Mouse (Mus musculus) stomach, embryonic 14.5 days (tissue): Measurements from ENCODE around the gene Scyl1. TPM values are rescaled to one million over a fixed set of nuclear protein-coding genes. Genes with fewer than 3 reads are reported as not detected.
A peak's percentile ranks its signal among the peaks of the same experiment; 100 is the strongest.

ENCODE experiments used
- ATAC-seq: fragments of 200-750 bp; cut with Nextera tagmentation; 2 replicates; pipeline ENCODE4 v1.8.0; 2017; ENCODE audit warnings: low read depth, moderate TSS enrichment; ENCODE audit not compliant: insufficient number of reproducible peaks, insufficient read depth, low FRiP score
- H3K27ac ChIP-seq: fragments of 300-500 bp; sonication (generic); 2 replicates; pipeline ENCODE4 v1.5.1; 2014; ENCODE audit warnings: mild to moderate bottlenecking, low read length, moderate library complexity, mixed read lengths
- H3K27me3 ChIP-seq: fragments of 300-500 bp; sonication (generic); 2 replicates; pipeline ENCODE4 v1.6.1; 2014; ENCODE audit warnings: low read length, control low read depth, mixed read lengths; ENCODE audit not compliant: control insufficient read depth, insufficient read depth
- H3K36me3 ChIP-seq: fragments of 300-500 bp; sonication (generic); 2 replicates; pipeline ENCODE4 v1.6.1; 2014; ENCODE audit warnings: mild to moderate bottlenecking, control low read depth, low read length, moderate library complexity, mixed read lengths; ENCODE audit not compliant: control insufficient read depth, insufficient read depth
- H3K4me1 ChIP-seq: fragments of 300-500 bp; sonication (generic); 2 replicates; pipeline ENCODE4 v1.6.1; 2014; ENCODE audit warnings: low read length, control low read depth, mixed read lengths; ENCODE audit not compliant: control insufficient read depth, insufficient read depth
- H3K4me2 ChIP-seq: fragments of 300-500 bp; sonication (generic); replicated peaks from 2 replicates; pipeline ENCODE4 v1.6.1; 2014; ENCODE audit warnings: low read depth, low read length, control low read depth
- H3K4me3 ChIP-seq: fragments of 300-500 bp; sonication (generic); 2 replicates; pipeline ENCODE4 v1.5.1; 2014; ENCODE audit warnings: low read depth, low read length, control low read depth
- H3K9ac ChIP-seq: fragments of 300-500 bp; sonication (generic); replicated peaks from 2 replicates; pipeline ENCODE4 v1.6.1; 2014; ENCODE audit warnings: low read depth, mild to moderate bottlenecking, control low read depth, low read length, moderate library complexity, mixed read lengths
- H3K9me3 ChIP-seq: fragments of 300-500 bp; sonication (generic); 2 replicates; pipeline ENCODE4 v1.6.1; 2016; ENCODE audit warnings: low read depth, low read length, control low read depth; ENCODE audit not compliant: control insufficient read depth
- WGBS: fragments of 180-500 bp; shearing (Covaris S2); extraction: QIAGEN DNeasy Blood & Tissue Kit; methylation state at CpG from one replicate; pipeline ENCODE4 v1.1.7; 2014; 5-methylcytosine and 5-hydroxymethylcytosine counted together
- polyA plus RNA-seq: library from polyadenylated mRNA; unstranded; fragments of >200 nt; fragmentation: Nextera tagmentation; extraction: Ambion mirVana; gene quantifications from 2 replicates; pipeline ENCODE4 v1.2.1, GENCODE M21; 2014

Scyl1 gene
- polyA plus RNA-seq, 1 experiment from 2014 or later: 67.6 TPM

DNA sequence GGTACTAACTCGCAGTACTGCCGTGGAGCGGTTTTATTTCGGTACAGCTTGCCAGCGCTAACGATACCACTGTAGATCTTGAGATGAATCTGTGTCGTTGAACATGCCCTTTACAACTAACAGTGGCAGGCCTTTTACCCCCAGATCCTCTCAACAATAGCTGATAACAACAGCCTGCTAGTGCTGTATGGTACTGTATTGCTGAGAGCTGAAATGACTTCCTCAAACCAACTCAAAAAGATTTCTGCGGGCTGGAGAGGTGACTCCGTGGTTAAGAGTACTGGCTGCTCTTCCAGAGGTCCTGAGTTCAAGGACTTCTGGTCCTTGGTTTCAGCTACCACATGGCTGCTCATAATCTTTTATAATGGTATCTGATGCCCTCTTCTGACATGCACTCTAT is 36.9 kb downstream of the Scyl1 start:
- no peak overlapping the region for H3K4me3 ChIP-seq
- WGBS: 81% methylated on average over 9 of the region's 9 CpGs

DNA sequence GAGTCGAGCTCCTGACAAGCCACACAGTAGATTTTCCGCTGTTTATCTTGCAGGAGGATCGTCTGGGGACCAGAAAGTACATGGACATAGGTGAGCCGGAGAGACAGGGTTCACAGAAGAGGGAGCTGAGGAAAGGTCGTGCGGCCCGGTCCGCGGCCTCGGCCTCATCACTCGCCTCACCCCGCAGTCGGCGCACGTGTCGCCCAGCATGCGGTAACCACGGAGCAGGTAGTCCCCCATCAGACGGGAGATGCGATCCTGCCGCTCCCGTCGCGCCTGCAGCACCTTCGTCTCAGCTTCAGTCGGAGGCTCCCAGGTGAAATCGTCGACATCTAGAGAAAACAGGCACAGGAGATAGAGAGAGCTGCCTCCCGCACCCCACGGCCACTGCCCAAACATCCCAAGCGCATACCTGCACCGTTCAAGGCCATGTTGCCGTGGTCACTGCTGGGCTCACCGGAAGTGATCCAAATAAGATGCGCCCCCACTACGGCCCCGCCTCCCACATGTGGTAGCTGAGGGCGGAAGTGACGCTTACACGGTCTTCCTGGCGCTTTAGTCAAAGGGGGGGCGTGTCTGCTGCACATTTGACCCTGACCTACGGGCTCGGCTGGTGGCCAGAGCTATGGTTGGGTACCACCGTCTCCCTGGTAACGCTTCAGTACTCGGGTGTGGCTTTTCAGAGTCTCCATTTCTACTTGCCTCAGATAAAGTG is 39.8 kb downstream of the Scyl1 start:
- peak; percentile 87 for ATAC-seq
- Histone ChIP-seq H3K36me3 (no peaks in the 10 kb centered on the region; the same call in 1 of the 2 replicates), H3K4me3 (peak overlapping the region; percentile 47), H3K4me2 (peak overlapping the region; percentile 99), H3K27ac (peak overlapping the region; percentile 15; the same call in 1 of the 2 replicates), H3K4me1 (peaks cover 36% of the 10 kb centered on the region), H3K27me3 (no peaks in the 10 kb centered on the region), H3K9ac (peak overlapping the region; percentile 26), H3K9me3 (no peaks in the 10 kb centered on the region)
- under 1% methylated on average over 47 of the region's 47 CpGs for WGBS

More for the DNA sequence above, 36.9 kb downstream of the Scyl1 start:
- peaks cover 14% of the 10 kb centered on the region; the same call in 1 of the 2 replicates for H3K4me1 ChIP-seq
- no peak for ATAC-seq
- H3K36me3 ChIP-seq: no peaks in the 10 kb centered on the region; the same call in 1 of the 2 replicates
- no peaks in the 10 kb centered on the region for H3K27me3 ChIP-seq
- H3K27ac ChIP-seq: no peak overlapping the region
- no peak overlapping the region for H3K4me2 ChIP-seq
- H3K9me3 ChIP-seq: no peaks in the 10 kb centered on the region
- no peak overlapping the region for H3K9ac ChIP-seq

DNA sequence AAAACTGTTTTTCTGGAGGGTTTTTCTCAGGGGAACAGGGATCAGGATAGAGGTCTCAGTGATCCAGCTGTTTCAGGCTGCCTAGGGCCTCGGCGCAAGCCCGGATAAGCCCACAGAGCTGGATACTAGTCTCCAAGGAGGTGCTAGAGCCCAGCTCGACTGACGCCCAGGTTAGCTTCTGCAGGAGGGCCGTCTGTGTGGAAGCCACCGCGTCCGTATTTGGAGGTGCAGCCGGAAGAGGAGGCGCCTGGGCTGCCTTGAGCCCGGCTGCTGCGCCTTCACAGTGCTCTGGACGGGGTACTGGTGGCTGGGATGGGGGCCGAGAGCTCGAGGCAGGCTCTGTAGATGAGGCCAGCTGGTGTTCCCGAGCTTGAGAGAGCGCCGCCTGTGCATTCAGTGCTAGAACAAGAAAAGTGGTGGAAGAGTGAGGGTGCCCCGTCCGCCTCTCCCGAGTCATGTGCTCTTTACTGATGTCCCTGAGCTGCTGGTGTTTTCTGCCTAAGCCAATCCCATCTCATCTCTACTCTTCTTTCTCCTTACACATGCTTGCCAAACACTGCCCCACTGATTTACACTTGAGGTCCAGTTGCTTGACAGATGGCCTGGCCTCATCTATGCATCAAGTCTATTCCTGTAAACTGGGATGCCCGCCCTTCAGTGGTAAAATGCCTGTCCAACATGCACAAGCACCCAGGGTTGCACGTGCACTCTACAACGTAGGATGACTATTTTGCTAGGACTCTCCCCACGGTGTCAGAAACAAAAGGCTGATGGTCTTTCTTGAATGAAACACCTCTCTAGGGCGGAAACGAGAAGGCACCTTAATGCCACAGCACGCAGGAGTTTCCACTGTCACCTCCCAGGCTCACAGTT is 40.7 kb downstream of the Scyl1 start:
- no peak overlapping the region for H3K27ac ChIP-seq
- ATAC-seq: no peak
- H3K27me3 ChIP-seq: no peaks in the 10 kb centered on the region
- H3K4me1 ChIP-seq: peaks cover 37% of the 10 kb centered on the region
- H3K4me2 ChIP-seq: peak overlapping the region; percentile 99
- 73% methylated on average over 29 of the region's 29 CpGs for WGBS
- H3K4me3 ChIP-seq: peak overlapping the region; percentile 47
- peak overlapping the region; percentile 26 for H3K9ac ChIP-seq
- no peaks in the 10 kb centered on the region; the same call in 1 of the 2 replicates for H3K36me3 ChIP-seq
- no peaks in the 10 kb centered on the region for H3K9me3 ChIP-seq

DNA sequence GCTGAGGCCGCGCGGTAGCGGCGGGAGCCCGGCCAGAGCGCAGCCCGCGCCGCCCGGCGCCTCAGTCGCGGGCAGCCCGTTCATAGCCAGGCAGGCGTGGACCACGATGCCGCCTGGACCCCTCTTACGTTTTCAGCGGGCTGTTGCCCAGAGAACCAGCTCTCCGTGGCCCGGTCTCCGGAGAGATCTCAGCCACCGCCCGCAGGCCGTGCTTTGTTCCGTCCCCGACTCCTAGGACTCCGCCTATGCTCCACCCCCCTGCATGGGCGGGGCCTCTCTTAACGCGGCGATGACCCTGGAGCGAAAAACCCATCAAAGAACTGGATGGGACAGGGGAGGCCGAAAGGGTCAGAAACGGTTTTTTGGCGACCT is 41.8 kb downstream of the Scyl1 start, which contains the start of gene Fam89b:
Gene Fam89b (minus strand): TSS at position 210 of the 372 bp plus-strand sequence.
- Histone ChIP-seq H3K4me3 (peak within 1 kb of the TSS; percentile 73), H3K27me3 (no peaks in the 10 kb centered on the region), H3K4me1 (peaks cover 40% of the 10 kb centered on the region), H3K36me3 (no peaks in the 10 kb centered on the region; the same call in 1 of the 2 replicates), H3K9me3 (no peaks in the 10 kb centered on the region), H3K4me2 (peak within 1 kb of the TSS; percentile 99), H3K9ac (peak within 1 kb of the TSS; percentile 91), H3K27ac (peak within 1 kb of the TSS; percentile 82)
- peak; percentile 75 for ATAC-seq
- under 1% methylated on average over 37 of the region's 37 CpGs for WGBS

DNA sequence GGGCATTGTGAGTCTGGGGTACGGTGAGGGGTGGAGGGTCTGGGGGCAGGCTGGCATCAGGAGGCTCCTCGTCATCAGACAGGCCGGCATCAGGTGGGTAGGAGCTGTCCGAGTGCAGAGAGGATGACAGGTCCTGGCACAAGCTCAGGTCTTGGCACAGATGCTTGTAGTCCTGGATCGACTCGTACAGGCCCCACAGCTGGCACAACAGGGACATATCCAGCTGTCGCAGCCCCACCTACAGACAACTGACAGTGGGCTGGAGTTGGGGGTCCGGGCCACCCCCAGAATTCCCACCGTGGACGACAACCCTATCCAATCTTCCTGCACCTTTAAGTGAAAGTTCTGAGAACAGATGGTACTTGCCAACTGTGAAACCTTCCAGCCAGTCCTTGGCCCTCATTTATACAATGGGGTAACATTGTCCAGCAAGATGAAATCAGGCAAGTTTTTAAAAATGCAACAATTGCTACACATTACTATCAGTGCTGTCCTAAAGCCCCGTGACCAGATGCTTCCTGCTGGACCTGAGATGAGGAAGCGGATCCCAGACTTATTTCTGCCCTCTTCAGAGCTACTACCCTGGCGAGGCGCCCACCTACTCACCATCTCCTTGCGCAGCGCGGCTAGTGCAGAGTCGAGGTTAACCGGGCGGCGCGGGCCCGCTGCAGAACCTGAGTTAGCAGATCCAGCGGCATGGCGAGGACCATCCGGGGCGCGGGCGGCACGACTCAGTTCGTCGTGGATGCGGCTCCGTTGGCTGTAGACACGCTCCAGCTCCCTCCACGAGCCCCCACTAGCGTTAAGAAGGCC is 42.4 kb downstream of the Scyl1 start:
- ATAC-seq: 0 out of 2 replicates have a peak, but pooled peaks have one; percentile 1
- 8% methylated on average over 37 of the region's 37 CpGs for WGBS
- Histone ChIP-seq H3K27ac (peak overlapping the region; percentile 82), H3K27me3 (no peaks in the 10 kb centered on the region), H3K9ac (peak overlapping the region; percentile 91), H3K9me3 (no peaks in the 10 kb centered on the region), H3K4me3 (peak overlapping the region; percentile 73), H3K36me3 (peaks cover 3% of the 10 kb centered on the region; the same call in 1 of the 2 replicates), H3K4me2 (peak overlapping the region; percentile 96), H3K4me1 (peaks cover 45% of the 10 kb centered on the region)

DNA sequence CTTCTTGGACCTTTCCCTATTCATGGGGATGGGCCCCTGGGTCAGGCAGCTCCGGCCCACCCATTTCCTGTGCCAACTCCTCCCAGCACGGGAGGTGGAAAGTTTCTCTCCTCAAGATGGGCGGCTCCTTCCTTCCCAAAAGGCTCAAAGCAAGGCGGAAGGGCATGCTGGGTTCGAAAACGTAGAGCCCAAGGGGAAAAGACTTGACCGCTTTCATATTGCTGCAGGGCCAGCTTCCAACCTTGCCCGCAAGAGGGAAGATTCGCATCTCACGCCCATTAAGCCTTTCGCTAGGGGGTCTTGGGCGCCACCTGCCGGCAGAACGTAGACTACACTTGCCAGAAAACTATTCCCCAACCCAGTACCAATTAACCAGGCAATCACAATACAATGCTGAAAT is 43.5 kb downstream of the Scyl1 start:
- Histone ChIP-seq H3K27ac (peak overlapping the region; percentile 48; the same call in 1 of the 2 replicates), H3K4me2 (peak overlapping the region; percentile 96), H3K9ac (peak overlapping the region; percentile 91; the same call in 1 of the 2 replicates), H3K4me1 (peaks cover 48% of the 10 kb centered on the region), H3K4me3 (peak overlapping the region; percentile 73), H3K36me3 (peaks cover 6% of the 10 kb centered on the region; the same call in 1 of the 2 replicates), H3K27me3 (no peaks in the 10 kb centered on the region), H3K9me3 (no peaks in the 10 kb centered on the region)
- 2% methylated on average over 14 of the region's 14 CpGs for WGBS
- ATAC-seq: no peak

DNA sequence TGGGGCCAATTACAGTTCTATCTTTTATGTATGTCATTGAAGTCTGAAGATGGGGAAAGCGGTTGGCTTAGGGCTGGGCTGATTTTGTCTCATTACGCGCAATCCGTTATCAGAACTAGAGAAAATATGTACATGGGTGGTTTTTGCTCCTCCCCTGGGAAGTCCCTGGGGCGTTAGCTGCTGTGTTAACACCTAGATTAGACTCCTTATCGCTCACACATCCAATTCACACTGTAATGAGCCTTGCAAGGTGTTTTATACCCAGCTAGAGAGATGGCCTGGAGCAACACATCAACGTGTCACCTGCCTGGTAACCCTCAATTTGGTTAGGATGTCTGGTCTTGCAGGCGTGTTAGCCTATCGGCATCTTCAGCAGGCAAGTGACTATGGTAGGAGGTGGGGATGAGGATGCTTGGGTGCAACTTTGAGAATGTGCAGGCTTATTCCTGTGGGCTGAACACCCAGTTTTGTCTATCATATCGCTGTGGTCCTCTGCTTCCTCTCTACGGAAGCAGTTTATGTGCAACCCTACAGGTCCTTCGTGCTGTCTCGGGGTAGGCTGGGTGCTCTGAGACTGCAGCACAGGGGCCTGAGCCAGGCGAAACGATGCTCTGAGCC is 44.1 kb downstream of the Scyl1 start:
- 72% methylated on average over 15 of the region's 15 CpGs for WGBS
- peaks cover 48% of the 10 kb centered on the region for H3K4me1 ChIP-seq

More for the DNA sequence above, 44.1 kb downstream of the Scyl1 start:
- ATAC-seq: no peak
- Histone ChIP-seq H3K9ac (0 out of 2 replicates have a peak overlapping the region, but pooled peaks have one; percentile 91), H3K27me3 (no peaks in the 10 kb centered on the region), H3K4me3 (peak overlapping the region; percentile 73), H3K4me2 (peak overlapping the region; percentile 96), H3K27ac (peak overlapping the region; percentile 48; the same call in 1 of the 2 replicates), H3K9me3 (no peaks in the 10 kb centered on the region), H3K36me3 (peaks cover 11% of the 10 kb centered on the region; the same call in 1 of the 2 replicates)
